In the genomic region with DNA sequence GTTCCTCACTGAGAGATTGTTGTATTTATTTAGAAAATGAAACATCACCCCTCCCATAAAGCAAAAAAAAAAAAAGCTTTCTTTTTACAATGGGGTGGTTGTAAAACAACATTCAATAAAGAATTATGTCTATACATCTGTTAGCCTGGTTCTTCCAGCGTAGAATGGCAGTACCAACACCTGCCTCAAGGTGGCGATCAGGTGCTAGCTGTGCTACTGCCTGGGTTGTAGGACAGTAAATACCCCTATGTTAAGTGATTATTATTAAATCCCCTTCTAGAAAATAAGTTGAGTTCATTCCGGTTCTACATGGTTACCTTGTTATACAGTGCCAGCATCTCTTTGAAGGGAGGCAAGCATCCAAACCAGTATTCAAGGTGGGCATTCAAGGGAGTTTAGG, we compare ENCODE assay signal across 9 mouse cellular contexts.
DNase-seq lines count a peak whose midpoint lies in the region; ATAC-seq and TF ChIP-seq lines count a peak whose summit lies in the region.
"Had no signal": no experiment of that assay in that cellular context is flagged by ENCODE, and none has a peak within 500 bp of the region (broad histone marks: within the 10 kb centered on the region; RNA-seq: fewer than 3 reads in every experiment).

No protein-coding gene starts in this region.

- 63% methylated on average over 3 of the region's 3 CpGs for WGBS in lung, postnatal 0 days

- H3K27ac ChIP-seq in lung, postnatal 0 days (ENCODE audit: low read length), result peak overlapping the region; percentile 33; the same call in 1 of the 2 replicates
- H3K27ac ChIP-seq: midbrain, embryonic 12.5 days had no signal

- DNase-seq in CD4-positive, CD25-positive, alpha-beta regulatory T cell, adult 2 months (ENCODE audit: low read depth, low spot score), result peak; percentile 44
- peak; percentile 53 to 58 for DNase-seq in layer of hippocampus, postnatal 10 days (ENCODE audit: low spot score in 2 of 2)
- no peak for DNase-seq in layer of hippocampus, adult 9-11 months
- DNase-seq in c-Kit-positive CD71-negative TER-119-negative erythroid progenitor cells, embryonic 14.5 days (ENCODE audit: low read depth), result peak; percentile 55
- DNase-seq in heart, postnatal 36 days, result peak; percentile 53 to 79
- peak; percentile 44 for DNase-seq in lung, postnatal 0 days (ENCODE audit: low spot score)
- peak; percentile 59 to 84 for DNase-seq in spleen, postnatal 4 days (ENCODE audit: low spot score in 2 of 2)

- no peaks in the 10 kb centered on the region for H3K4me1 ChIP-seq in lung, postnatal 0 days (ENCODE audit: insufficient read depth, low read depth, low read length)
- H3K4me1 ChIP-seq: midbrain, embryonic 12.5 days had no signal

- ATAC-seq in CD4-positive, CD25-positive, alpha-beta regulatory T cell, adult 4 months, result no peak
- no peak for ATAC-seq in lung, postnatal 0 days

- no peak overlapping the region for H3K4me3 ChIP-seq in lung, postnatal 0 days (ENCODE audit: low read depth, low read length)
- H3K4me3 ChIP-seq: midbrain, embryonic 12.5 days had no signal

- intact Hi-C loops in heart, postnatal 36 days (cut with DNase I), result loop anchor here (2.0 to 5.0 kb wide), 2 partner anchors 164 to 280 kb away; no protein-coding TSS in a partner anchor

- H3K9ac ChIP-seq in lung, postnatal 0 days (replicated peaks; ENCODE audit: low read depth), result no peak overlapping the region
- H3K9ac ChIP-seq: midbrain, embryonic 12.5 days had no signal

- H3K36me3 ChIP-seq in lung, postnatal 0 days (ENCODE audit: insufficient read depth, low read length), result no peaks in the 10 kb centered on the region
- H3K36me3 ChIP-seq: midbrain, embryonic 12.5 days had no signal

- TF ChIP-seq CTCF in lung, postnatal 0 days (IDR thresholded peaks at IDR 0.05), result peak; percentile 86

- H3K4me2 ChIP-seq in lung, postnatal 0 days (replicated peaks; ENCODE audit: low read depth, low read length), result no peak overlapping the region
- H3K4me2 ChIP-seq: midbrain, embryonic 12.5 days had no signal

- no peaks in the 10 kb centered on the region for H3K9me3 ChIP-seq in lung, postnatal 0 days (ENCODE audit: low read length)
- H3K9me3 ChIP-seq: midbrain, embryonic 12.5 days had no signal

- H3K27me3 ChIP-seq in lung, postnatal 0 days (replicated peaks; ENCODE audit: insufficient read depth, low read length), result no peaks in the 10 kb centered on the region
- H3K27me3 ChIP-seq: midbrain, embryonic 12.5 days had no signal

- no peak for TF ChIP-seq EP300 in lung, postnatal 0 days (IDR thresholded peaks at IDR 0.05)
